Mouse (Mus musculus) mouse trophoblast stem cell (cell line): ENCODE results near the gene Gm10643.

ENCODE experiments used
- in situ Hi-C, 2 experiments: fragments of 300-500 bp; cut with MseI, MboI; formaldehyde crosslinking; loops; 2 replicates in 1 of 2; 3 replicates in 1 of 2; pipeline ENCODE4 v1.15.1; 2025

Gene Gm10643

GRCm38 (mm10) chr8:84042066-84042947, 22.6 kb downstream of the Gm10643 start, which contains the start of gene Il27ra:
Il27ra (minus strand) TSS chr8:84042589.
- in situ Hi-C loops, result no loop called here

- in situ Hi-C loops, result loop anchor here in 1 of 2 experiments (10.0 kb wide), 1 partner anchor 136 kb away; no protein-coding TSS in a partner anchor
Observed at GRCm38 (mm10) chr8:84039050-84039449, 25.9 kb downstream of the Gm10643 start.

GRCm38 (mm10) chr8:84038015-84038414, 26.9 kb downstream of the Gm10643 start:
- in situ Hi-C loops, result loop anchor here in 1 of 2 experiments (10.0 kb wide), 1 partner anchor 137 kb away; no protein-coding TSS in a partner anchor

- in situ Hi-C loops, result loop anchor here in 1 of 2 experiments (10.0 kb wide), 1 partner anchor 142 kb away; no protein-coding TSS in a partner anchor
Observed at GRCm38 (mm10) chr8:84032777-84033176, 32.2 kb downstream of the Gm10643 start.

- in situ Hi-C loops, result no loop called here
Observed at GRCm38 (mm10) chr8:84029272-84029671, 35.7 kb downstream of the Gm10643 start.

GRCm38 (mm10) chr8:84027449-84027848, 37.5 kb downstream of the Gm10643 start:
- in situ Hi-C loops, result no loop called here

- in situ Hi-C loops, result no loop called here
Observed at GRCm38 (mm10) chr8:84025863-84026262, 39.1 kb downstream of the Gm10643 start.

GRCm38 (mm10) chr8:84024171-84024570, 40.8 kb downstream of the Gm10643 start:
- in situ Hi-C loops, result no loop called here

GRCm38 (mm10) chr8:84023631-84024030, 41.3 kb downstream of the Gm10643 start:
- in situ Hi-C loops, result no loop called here

GRCm38 (mm10) chr8:84023085-84023484, 41.9 kb downstream of the Gm10643 start:
- in situ Hi-C loops, result no loop called here

- in situ Hi-C loops, result no loop called here
Observed at GRCm38 (mm10) chr8:84021569-84021968, 43.4 kb downstream of the Gm10643 start.

- in situ Hi-C loops, result no loop called here
Observed at GRCm38 (mm10) chr8:84021096-84021495, 43.8 kb downstream of the Gm10643 start, which contains the start of gene Palm3. Palm3 (plus strand) TSS chr8:84021471.

- in situ Hi-C loops, result no loop called here
Observed at GRCm38 (mm10) chr8:84019738-84020137, 45.2 kb downstream of the Gm10643 start.

GRCm38 (mm10) chr8:84015833-84016232, 49.1 kb downstream of the Gm10643 start:
- in situ Hi-C loops, result no loop called here
